Mouse (Mus musculus) lung, postnatal 14 days (tissue): ENCODE results near the gene St6galnac3.

Source experiments
- DNase-seq: peaks from one replicate; pipeline ENCODE4 v3.0.0; 2021

The St6galnac3 gene

DNA sequence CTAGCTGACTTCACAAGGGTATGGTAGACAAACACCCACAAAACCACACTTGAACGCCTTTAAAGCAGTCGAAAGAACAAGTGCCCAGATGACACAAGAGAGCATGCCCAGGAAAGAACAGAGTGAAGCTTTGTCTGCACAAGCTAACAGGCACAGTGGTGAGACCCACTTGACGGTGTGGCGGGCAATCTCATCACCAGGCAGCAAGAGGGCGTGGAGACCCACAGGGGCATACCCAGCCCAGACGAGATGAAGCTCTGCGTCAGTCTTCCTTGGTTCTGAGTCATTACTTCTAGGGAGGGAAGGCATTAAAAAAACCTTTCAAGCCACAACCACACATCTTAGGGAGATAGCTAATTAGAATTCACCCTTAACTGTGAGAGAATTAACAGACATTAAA is 79.2 kb downstream of the St6galnac3 start:
- DNase-seq: no peak

DNA sequence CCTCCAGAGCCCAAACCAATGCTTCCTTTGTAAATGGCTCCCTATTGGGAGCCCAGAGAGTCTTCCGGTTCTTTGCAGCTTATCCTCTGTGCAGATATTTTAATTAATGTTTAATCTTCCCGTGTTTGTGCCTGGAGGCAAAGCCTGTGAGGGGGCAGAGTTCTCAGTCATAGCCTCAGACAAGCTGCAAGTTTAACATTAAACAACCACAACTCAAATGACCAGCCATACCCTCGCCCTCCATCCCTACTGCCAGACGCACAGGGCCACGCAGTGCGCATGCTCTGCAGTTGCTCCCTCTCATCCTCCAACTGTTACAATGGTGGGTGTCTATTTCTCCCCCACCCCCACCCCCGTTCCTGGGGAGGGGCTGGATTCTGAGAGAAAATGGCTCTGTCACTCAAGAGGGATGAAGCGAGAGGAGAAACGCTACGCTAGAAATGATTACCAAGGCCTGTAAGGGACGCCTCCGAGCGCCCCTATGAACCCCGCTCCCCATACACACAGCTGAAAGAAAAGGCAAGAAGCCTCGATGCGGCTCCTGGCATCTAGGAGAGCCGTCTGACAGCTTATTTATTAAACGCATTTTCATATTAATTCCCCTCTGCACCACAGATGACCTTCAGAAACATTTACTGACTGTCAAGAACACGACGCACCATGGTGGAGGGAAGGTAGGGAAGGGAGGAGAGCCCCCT is 81.0 kb downstream of the St6galnac3 start:
- DNase-seq: no peak

DNA sequence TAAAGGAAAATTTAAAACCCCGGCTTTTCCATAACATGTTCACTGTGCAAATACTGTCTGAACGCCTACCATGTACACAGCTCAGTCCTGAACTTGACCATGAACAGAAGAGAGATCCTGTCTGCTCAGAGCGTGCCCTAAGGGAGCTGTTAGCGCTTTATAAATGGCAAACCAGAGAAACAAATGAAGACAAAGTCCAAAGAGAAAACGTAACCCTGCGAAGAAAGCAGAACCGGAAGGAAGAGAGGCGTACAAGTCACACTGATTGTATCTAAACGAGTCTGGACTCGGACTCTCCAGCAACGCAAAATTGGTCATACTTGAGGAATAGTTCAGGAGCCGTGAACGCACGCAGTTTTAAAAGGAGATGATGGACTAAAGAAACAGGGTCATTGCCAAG is 82.1 kb downstream of the St6galnac3 start:
- no peak for DNase-seq

DNA sequence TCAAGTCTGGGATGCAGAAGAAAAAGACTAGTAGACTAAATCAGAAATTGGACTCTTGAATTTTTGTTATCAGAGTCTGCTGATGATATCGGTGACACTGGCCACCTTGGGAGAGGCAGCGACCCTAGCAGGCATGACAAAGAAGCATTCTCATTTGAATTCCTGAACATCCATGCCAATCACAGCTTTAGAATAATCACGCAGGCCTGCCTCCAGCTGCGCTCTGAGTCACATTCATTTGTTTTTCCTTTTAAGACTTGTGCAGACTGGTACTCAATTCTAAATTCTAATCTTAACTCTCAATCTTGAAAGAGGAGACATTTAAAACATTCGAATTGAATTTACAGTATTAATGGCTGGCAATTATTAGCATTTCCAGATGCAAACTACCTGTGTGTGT is 83.2 kb downstream of the St6galnac3 start:
- no peak for DNase-seq

DNA sequence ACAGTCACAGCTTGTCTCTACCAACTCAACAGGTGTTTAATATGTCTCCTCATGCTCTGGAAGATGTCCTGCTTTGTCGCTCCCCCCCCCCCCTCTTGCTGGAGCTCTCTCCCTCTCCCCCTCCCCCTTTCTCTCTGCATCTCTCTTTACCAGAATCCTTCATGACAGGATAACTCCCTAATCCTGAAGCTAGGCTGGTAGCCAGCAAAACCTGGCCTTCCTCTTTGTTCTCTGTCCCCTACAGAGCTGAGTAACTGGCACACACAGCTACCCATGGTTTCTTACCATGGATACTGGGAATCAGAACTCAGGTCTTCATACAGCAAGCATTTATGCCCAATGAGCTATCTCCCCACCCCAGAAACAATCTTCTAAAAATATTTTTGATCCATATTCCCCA is 87.6 kb downstream of the St6galnac3 start:
- DNase-seq: no peak

DNA sequence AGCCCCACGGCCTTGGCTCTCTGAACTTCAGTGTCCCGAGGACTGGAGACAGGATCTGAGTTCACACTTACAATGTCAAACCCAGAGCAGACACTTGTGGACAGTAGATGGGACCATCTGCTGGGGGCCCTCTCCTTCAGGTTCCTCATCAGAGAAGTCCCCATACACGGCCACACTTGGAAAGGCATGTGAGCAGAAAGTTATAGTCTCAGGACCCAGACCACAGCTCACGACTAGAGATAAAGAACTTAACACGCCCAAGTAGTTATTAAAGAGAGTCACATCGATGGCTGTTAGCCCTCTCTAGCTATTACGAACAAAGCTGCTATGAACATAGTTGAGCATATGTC is 88.2 kb downstream of the St6galnac3 start:
- no peak for DNase-seq

DNA sequence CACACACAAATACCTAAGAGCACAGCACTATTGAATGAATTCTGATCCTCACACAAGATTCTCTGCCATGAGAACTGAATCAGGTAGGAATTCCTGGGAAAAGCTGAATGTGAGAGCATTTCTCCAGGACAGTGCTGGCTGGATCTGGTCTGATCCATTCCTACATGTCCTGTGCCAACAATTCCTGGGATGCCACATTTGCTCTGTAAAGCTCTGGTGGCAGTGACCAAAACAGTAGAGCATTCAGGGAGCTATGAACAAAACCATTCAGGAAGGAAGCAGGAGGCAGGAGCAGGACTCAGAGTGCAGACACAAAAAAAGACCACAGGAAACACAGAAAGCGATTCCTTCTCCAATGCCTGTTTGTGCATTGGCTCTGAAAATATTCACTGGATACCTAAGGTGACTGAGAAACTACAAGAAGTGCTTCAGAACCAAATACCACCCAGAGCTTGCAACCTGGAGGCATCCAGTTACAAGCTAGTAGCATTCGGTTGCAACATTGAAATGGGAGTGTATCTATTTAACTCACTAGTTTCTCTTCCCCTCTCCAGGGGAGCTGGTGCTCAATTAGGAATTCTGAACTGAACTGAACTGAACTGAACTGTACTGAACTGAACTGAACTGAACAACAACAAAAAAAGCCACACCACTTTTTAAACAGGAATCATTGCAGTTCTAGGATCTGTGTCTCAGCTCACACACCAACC is 88.7 kb downstream of the St6galnac3 start:
- no peak for DNase-seq

DNA sequence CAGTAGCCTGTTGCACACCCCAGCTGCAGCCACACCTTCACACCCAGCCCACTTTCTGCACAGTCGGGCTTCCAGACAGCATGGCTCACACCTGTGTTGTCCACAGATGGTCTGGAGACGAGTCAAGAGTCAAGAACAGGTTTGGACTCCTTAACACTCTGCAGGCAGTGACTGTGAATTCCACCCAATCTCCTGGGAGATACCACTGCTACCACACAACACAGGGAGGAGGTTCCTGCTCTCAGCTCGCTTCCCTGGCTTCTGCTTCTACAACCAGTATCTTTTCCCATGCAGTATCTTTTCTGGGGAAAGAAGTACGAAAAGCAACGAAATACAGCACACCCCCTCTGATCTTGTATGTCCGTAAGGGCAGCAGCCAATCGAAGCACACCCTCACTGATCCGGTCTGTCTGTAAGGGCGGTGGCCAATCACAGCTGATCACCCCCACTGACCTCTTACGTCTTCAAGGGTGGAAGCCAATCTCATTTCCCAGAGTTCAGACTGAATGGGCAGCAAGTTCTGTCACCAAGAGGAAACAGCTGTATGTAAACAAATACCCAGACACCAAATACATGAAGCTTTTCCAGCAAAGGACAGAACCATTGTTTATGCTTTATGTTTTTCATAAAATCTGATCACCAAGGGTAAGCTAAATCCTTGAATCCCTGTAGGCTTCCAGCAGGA is 92.8 kb downstream of the St6galnac3 start:
- peak; percentile 55 for DNase-seq

DNA sequence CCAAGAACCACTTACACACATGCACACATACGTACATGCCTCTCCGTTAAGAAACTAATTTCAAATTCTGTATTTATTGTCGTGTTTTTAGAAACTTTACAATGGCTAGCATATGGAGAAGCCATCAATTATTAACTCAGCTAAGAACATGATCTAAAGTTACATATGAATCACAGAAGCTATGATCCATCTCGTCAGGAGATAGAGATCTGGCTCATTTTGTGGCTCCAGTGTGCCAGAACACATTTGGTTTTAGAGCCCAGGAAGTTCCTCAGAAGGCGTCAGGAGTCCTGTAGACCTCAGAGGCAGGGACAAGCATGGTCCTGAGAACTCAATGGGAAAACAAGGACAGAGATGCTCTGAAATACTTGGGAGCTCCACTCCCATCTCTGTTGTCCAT is 98.7 kb downstream of the St6galnac3 start:
- no peak for DNase-seq

DNA sequence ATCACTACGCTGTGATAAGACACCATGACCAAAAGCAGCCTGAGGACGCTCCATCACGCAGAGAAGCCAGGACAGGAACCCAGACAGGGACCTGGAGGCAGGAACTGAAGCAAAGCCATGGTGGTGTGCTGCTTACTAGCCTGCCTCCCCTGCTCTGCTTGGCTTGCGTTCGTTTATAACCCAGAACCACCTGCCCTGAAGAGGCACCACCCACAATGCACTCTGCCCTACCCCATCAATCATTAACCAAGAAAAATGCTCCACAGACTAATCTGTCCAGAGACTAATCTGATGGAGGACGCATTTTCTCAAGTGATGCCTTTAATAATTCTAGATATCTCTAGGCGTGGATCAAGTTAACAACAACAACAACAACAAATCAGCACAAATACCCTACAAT is 106.0 kb downstream of the St6galnac3 start:
- DNase-seq: no peak

DNA sequence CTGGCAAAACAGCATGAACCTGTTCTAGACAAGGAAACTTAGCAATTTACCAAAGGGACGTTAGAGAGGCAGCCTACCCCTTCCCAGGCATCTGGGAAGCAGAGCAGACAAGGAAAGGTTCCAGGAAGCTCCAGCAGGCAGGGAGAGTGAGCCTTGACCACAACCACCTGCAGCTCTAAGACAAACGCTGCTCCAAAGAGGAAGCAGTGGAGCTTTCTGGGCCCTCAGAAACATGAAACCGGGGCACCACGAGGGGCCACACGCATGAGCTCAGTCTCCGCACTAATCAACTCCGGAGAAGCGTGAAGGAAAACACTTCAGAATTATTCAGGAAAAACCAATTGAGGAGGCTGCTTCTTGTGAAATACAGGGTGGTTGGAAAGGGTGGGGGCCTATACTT is 108.1 kb downstream of the St6galnac3 start:
- no peak for DNase-seq

DNA sequence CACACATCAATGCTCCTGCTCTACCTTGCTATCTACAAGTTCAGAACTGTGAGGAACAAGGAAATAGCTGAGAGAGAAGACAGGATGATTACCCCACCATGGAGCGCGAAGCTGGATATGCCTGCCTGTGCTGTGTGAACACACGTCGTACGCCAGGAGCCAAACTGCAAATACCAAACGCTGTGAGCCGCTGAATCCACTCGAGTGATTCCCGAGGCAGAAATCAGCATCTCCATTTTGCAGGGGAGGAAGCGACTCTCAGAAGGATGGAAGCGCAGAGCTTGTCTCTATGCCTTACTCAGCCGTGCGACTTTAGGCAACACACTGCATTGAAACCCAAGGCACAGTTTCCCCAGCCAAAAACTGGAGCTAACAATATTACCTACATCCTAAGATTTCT is 114.7 kb downstream of the St6galnac3 start:
- DNase-seq: no peak

DNA sequence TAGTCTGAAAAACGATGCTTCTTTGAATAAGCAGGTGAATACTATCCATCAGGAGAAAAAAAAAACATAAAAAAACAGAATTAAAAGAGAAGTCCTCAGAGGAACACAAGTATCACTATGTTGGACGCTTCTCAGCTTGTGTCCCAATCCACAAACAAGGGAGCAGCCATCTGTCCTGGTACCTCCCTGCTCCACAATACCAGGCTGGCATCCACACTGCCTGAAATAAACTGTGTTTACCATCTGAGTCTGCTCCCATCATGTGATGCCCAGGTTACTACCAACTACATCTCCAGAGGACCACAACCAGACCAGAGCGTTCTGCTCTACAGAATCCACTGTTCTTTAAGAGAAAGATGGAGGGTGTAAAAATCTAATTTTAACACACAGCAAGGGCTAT is 118.6 kb downstream of the St6galnac3 start:
- no peak for DNase-seq

DNA sequence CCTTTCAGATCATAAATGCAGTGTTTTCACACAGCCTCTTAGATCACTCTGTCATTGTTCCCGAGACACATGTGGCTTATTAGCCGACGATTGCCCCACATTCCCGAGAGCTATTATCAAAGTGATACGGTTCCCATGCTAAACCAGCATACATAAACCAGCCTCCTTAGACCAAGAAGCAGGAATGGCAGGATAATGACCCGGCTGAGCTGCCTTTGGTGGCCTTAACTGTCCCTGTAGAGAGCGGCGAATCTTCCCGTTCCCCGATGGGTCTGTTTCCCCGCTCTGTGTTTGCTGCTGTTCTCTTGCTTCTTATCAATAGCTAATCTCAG is 119.2 kb downstream of the St6galnac3 start:
- DNase-seq: no peak

DNA sequence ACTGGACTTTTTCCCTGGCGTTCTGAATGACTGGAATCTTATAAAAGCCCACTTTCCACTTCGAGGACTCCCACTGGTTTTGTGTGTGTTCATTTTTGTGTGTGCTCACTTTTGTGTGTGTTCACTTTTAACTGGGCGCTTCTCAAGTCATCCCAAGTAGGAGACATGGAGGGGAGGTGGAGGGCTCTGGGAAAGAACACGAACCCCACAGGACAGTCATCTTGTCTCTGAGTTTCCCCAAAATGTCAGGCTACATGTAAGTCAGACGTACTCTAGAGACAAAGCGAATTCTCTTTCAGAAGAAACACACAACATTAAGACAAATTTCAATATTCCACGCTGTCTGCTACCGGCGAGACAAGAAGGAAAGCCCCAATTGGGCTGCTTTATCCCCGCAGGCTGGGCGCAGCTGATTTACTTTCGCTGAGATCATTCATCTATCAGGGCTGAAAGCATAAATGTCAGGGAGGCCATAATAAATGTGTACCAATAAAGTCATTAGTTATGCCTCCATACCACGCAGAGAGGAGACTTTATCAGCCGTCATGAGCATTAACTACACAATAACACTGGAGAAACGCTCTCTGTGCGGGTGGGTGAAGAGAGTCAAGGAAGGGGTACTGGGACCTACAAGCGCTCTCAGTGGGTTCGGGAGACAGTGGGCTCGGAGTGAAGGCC is 119.7 kb downstream of the St6galnac3 start:
- DNase-seq: no peak

DNA sequence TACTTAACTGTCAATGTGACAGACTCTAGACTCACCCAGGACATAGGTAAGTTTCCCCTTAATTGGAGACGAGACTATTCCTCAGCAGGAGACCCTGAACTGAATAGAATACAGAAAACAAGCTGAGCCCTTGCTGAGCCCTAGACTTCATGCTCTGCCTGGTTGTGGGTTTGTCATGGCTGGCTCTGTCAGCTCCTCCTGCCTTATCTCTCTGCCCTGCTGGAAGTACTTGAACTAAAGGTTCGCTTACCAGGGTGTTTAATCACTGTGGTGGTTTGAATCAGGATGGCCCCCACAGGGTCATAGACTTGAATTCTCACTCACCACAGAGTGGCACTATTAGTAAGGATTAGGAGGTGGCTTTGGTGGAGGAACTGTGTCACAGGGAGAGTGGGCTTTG is 125.8 kb downstream of the St6galnac3 start:
- no peak for DNase-seq

DNA sequence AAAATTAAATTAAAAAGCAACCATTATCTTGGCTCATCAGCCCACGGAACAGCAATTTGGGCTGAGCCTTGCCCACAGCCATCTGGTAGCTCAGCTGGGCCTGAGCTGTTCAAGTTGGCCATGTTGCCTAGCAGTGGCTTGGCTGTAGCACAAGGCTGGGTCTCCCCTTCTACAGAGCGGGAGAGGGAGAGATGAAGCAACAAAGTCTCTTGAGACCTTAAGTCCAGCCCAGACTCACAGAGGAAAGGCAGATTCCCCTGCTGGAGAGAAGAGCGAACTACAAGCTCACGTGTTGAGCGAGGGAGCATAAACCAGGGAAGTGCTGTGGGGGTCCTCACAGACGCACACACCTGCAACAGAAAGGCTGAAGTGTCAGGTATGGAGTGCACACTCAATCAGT is 126.3 kb downstream of the St6galnac3 start:
- no peak for DNase-seq

DNA sequence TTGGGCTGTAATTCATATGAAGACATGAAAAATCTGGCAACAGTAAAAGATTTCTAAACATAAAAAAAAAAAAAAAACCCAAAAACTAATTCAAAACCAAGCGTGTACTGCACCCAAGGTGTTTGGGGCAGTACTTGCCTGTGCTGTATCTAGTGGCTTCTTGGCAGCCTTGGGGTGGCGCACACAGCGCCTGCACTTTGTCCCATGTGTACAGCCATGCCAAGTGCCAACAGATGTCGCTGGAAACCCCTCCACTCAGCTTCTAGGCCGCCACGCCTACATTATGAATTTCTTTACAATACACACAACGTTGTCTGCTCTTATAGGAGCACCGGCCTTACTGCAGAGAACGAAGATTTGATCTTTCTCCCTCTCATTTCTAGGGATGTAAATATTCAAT is 130.4 kb downstream of the St6galnac3 start:
- DNase-seq: no peak

DNA sequence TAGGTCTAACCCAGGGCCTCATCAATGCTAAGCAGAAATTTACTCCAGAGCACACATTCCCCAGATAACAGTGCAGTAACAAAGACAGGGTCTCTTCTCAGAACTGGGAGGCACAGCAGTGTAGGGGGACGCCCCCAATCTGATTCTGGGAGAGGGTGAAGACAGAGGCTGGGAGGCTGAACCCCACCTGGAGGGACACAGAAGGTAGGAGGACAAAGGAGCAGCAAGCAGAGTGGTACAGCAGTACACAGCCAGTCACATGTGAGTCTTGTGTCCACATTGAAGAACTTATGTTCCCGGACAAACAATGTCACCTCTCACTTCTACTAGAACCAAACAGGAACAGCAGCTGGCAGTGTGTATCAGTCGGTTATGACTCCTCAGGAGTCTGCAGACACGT is 131.0 kb downstream of the St6galnac3 start:
- DNase-seq: no peak

DNA sequence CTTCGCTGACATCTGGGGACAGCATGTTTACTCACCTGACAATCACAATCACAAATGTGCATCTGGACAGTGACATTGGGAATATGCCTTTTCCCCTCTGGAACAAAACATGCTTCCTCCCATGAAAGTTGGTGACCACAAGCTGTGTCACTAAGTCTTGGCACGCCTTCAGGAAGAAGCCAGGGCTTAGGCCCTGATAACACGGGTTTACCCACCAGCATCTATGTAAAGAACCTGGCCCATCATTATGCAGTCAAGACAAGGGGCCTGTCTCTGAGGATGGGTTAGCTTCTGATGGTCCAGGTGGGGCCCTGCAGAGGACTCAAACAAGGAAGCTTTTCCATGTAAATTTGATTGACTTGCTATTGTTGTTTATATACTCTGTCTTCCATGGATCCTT is 131.9 kb downstream of the St6galnac3 start:
- no peak for DNase-seq

DNA sequence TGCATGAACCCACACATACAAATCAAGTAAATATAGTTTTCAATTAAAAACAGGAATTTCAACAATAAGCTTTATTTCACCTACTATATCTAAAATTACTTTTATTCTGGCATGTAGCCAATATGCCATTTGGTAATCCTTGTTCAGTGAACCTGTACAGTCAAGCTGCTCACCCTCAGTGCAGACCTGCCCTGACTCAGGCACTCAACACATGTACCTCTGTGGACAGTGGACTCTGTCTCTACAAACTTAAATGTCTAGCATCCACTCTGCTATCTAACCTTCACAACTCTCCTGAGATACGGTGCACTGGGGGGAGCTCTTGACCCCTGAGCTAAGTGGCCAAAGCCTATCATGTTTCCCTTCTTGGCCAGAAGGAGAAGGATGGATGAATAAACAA is 137.4 kb downstream of the St6galnac3 start:
- no peak for DNase-seq

DNA sequence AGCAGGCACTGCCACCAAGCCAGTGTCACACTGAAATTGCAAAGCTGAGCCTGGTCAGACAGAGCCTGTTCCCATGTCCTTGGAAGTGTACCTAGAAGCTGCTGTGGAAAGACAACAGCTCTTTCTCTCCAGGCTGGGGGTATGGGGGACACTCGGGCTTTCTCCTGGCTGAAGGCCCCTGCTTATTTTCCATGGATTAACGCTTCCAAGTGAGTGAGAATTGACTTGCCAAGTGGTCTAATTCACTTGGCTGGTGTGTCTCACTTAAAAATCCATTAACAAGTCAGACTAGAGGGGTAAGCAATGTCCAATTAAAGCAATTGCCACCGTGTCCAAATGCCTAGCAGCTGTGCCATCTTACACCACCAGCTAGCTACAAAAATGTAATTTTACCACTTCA is 140.1 kb downstream of the St6galnac3 start:
- DNase-seq: no peak

DNA sequence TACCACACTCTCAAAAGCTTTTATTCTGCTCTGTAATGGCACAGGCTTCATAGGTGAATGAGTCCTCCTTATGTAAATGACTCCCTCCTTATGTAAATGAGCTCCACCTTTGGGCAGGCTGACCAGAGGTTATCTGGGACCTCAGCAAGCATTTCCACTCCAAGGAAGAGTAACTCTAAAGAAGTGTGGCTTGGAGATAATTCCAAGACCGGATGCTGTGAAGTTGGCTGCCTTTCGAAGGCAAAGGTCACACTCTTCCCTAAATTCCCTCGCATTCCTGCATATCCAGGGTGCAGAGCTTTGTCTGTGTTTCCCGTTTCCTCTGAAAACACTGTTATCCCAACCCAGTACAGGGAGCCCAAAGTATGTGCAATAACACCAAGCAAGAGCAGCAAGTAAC is 142.9 kb downstream of the St6galnac3 start:
- no peak for DNase-seq

DNA sequence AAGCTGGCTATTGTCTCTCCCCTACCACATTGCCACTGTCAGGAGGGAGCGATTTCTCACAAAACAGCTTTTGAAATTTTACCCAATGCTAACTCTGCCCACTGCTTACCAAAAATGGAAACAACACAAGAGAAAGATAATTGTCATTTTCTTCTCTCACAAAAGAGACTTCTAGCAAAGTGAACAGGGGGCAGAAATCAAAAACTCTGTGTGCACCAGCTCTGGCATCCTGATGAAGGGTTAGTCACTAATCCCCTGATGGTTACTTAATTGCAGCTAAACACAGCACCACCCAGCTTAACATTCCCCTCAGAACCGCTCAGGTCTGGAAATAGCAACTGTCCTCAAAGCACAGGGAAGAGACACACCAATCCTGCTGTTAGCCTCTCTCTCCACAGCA is 144.3 kb downstream of the St6galnac3 start:
- DNase-seq: no peak
